Mouse (Mus musculus): ENCODE results near the gene Grhl1. TPM values are rescaled to one million over a fixed set of nuclear protein-coding genes. Genes with fewer than 3 reads are reported as not detected.
A peak's percentile ranks its signal among the peaks of the same experiment; 100 is the strongest.

Grhl1 gene
- total RNA-seq, 1 experiment from 2014 or later = 1.1 TPM

DNA sequence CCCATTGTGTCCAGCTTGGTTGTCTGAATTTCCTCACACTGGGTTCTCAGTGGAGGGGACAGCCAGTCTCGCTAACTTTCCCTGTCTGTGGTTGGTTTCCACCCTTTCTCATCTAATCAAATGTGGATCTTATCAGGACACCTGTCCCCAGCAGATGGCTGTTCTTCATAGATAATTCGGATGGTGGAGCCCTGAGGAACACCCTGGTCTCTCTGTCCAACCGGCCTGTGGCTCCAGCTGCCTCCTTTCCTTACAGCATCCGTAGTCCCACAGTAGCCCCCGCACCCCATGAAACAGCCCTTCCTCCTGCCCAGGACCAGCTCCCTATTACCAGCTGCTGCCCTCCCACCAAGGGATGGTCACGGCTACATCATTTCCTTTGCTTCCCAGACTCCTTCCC is 73.8 kb downstream of the Grhl1 start:
- no peak for DNase-seq

- DNase-seq = no peak
Measured at GRCm38 (mm10) chr12:24648094-24648493, 76.0 kb downstream of the Grhl1 start.

GRCm38 (mm10) chr12:24650415-24651062 is 78.5 kb downstream of the Grhl1 start:
- no peak for DNase-seq

DNA sequence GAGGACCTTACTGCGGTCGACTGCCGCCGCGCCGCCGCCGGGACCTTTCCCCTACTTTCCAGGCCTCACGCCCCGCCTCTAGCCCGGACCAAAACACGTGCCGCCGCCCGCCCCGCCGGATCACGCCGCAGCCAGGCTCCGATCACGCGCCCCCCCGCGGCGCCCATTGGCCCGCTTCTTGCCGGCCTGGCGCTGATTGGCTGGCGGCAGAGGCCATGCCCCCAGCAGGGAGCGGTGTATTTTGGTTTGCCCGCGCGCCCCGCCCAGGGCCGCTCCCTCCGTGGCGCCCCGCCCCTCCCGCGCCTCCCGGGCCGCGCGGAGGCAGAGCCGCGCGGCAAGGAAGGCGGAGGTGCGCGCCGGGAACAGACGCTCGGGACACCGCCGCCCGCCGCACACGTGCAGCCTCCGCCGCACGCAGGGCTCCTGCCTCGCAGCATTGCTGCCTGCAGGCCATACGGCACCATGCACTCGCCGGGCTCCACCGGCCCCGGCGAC is 79.0 kb downstream of the Grhl1 start, which contains the start of gene Klf11:
Gene Klf11, plus strand, starts transcription at position 212 of the 495 bp plus-strand sequence.
- peak; percentile 99 for DNase-seq

GRCm38 (mm10) chr12:24651642-24652342 is 79.7 kb downstream of the Grhl1 start:
- DNase-seq = peak; percentile 99

GRCm38 (mm10) chr12:24654065-24654862 is 82.2 kb downstream of the Grhl1 start:
- DNase-seq = no peak

DNA sequence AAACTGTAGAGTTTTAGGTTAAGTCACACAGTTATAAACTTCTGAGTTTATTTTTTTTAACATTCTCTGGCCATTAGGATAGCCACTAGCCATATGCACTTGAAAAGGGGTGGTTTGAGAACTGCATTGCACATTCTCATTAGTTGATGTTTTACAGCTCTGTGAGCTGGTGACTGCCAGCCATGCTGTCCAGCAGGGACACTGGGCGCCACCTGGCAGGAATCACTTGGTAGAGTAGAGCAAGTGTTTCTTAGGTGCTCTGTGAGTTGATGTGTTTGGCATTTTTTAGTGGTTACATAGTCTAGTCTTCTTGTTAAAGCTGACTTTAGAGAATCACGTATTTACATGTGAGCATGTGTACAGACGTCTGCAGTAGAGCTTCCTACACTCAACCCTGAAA is 84.4 kb downstream of the Grhl1 start:
- DNase-seq = no peak

DNA sequence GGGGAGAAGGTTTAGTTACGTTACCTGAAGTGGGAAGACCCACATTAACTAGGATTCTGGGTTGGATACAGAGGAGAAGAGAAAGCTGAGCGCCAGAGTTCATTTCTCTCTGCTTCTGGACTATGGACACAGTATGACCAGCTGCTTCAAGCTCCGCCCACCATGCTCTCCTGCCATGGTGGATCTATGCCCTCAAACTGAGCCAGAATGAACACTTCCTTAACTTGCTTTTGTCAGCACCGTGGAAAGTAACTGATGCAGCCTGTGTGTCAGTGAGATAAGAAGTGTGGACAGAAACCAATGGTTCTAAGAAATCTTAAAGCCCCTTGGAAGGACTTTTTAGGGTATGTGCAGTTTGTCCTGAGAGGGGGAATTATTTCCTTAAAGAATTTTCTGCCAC is 86.9 kb downstream of the Grhl1 start:
- DNase-seq = no peak

GRCm38 (mm10) chr12:24659923-24660322 is 87.8 kb downstream of the Grhl1 start:
- no peak for DNase-seq

- no peak for DNase-seq
Measured at GRCm38 (mm10) chr12:24661100-24661499, 89.0 kb downstream of the Grhl1 start.

GRCm38 (mm10) chr12:24662131-24662530 is 90.0 kb downstream of the Grhl1 start:
- DNase-seq = no peak

Other genes with a start within 250 kb of the Grhl1 start
- gene Taf1b, start 73.9 kb upstream of the Grhl1 start, total RNA-seq (2021) = 13.4 and 15.1 TPM in 2 replicates
- 13.7 and 17.3 TPM in 2 replicates for gene Klf11, start 79.0 kb downstream of the Grhl1 start, total RNA-seq (2021)
- 3.5 and 3.9 TPM in 2 replicates for gene Cys1, start 109.5 kb downstream of the Grhl1 start, total RNA-seq (2021)
- 42.1 and 56.4 TPM in 2 replicates for gene Rrm2, start 136.0 kb downstream of the Grhl1 start, total RNA-seq (2021)